Mouse (Mus musculus) inflammation-experienced regulatory T-cells, adult 16 weeks (primary cell): Measurements from ENCODE around the gene Myf6. TPM values are rescaled to one million over a fixed set of nuclear protein-coding genes. Genes with fewer than 3 reads are reported as not detected.

Experiments
- polyA plus RNA-seq: library from polyadenylated mRNA; unstranded; fragments of 100-300 nt; shearing (Covaris generic); gene quantifications from one replicate; pipeline ENCODE4 v1.2.1, GENCODE M21; 2017

Myf6 gene
- not detected for polyA plus RNA-seq

GRCm38 (mm10) chr10:107494568-107494967 is at the start of gene Myf6:
Gene Myf6 (minus strand): TSS chr10:107494737.

GRCm38 (mm10) chr10:107485870-107486269 is 8.7 kb downstream of the Myf6 start, which contains the start of gene Myf5:
Gene Myf5 (minus strand): TSS chr10:107486134.

Other genes with a start within 250 kb of the Myf6 start
- gene Lin7a, start 223.1 kb downstream of the Myf6 start, polyA plus RNA-seq, result not detected
- gene Myf5, start 8.6 kb downstream of the Myf6 start, polyA plus RNA-seq, result not detected
- not detected for gene Ptprq, start 225.3 kb upstream of the Myf6 start, polyA plus RNA-seq